Mouse (Mus musculus) kidney, adult 8-10 months (tissue): ENCODE data around the gene Rpp25.
A peak's percentile ranks its signal among the peaks of the same experiment; 100 is the strongest.

ENCODE experiments used
- DNase-seq, 2 experiments: peaks; one replicate each; pipeline ENCODE4 v3.0.0; 2022

The Rpp25 gene

GRCm38 (mm10) chr9:57503622-57504380, at the start of gene Rpp25:
TSS of gene Rpp25 (plus strand) at chr9:57504026.
- peak; percentile 60 to 75 for DNase-seq

- DNase-seq = no peak
Observed at GRCm38 (mm10) chr9:57459707-57460106, 44.1 kb upstream of the Rpp25 start.

GRCm38 (mm10) chr9:57462866-57463265, 41.0 kb upstream of the Rpp25 start:
- DNase-seq = no peak

GRCm38 (mm10) chr9:57466101-57466500, 37.7 kb upstream of the Rpp25 start:
- DNase-seq = no peak

- peak; percentile 34 to 46 for DNase-seq
Observed at GRCm38 (mm10) chr9:57467271-57467771, 36.5 kb upstream of the Rpp25 start.

- peak; percentile 90 to 92 for DNase-seq
Observed at GRCm38 (mm10) chr9:57467896-57468549, 35.8 kb upstream of the Rpp25 start, which contains the start of gene Scamp5. TSS of gene Scamp5 (minus strand) at chr9:57468060.

- no peak for DNase-seq
Observed at GRCm38 (mm10) chr9:57468914-57469313, 34.9 kb upstream of the Rpp25 start.

- DNase-seq = peak; percentile 80 to 84
Observed at GRCm38 (mm10) chr9:57485774-57486173, 18.1 kb upstream of the Rpp25 start.

- DNase-seq = no peak
Observed at GRCm38 (mm10) chr9:57487807-57488206, 16.0 kb upstream of the Rpp25 start.

- DNase-seq = no peak
Observed at GRCm38 (mm10) chr9:57493532-57493931, 10.3 kb upstream of the Rpp25 start.

GRCm38 (mm10) chr9:57494970-57495369, 8.9 kb upstream of the Rpp25 start:
- DNase-seq = no peak

- DNase-seq = peak; percentile 30 to 59
Observed at GRCm38 (mm10) chr9:57497236-57497635, 6.6 kb upstream of the Rpp25 start.

GRCm38 (mm10) chr9:57498536-57498935, 5.3 kb upstream of the Rpp25 start:
- DNase-seq = no peak

- no peak for DNase-seq
Observed at GRCm38 (mm10) chr9:57501452-57501851, 2.4 kb upstream of the Rpp25 start.

GRCm38 (mm10) chr9:57501861-57502260, 2.0 kb upstream of the Rpp25 start:
- DNase-seq = no peak

GRCm38 (mm10) chr9:57502911-57503621, 760 bp upstream of the Rpp25 start:
- no peak for DNase-seq

- peak; percentile 53 to 61 for DNase-seq
Observed at GRCm38 (mm10) chr9:57504381-57504700, 515 bp downstream of the Rpp25 start.

- no peak for DNase-seq
Observed at GRCm38 (mm10) chr9:57504891-57505290, 1.1 kb downstream of the Rpp25 start.

GRCm38 (mm10) chr9:57505700-57506099, 1.9 kb downstream of the Rpp25 start:
- DNase-seq = no peak

GRCm38 (mm10) chr9:57510577-57510976, 6.8 kb downstream of the Rpp25 start:
- no peak for DNase-seq

GRCm38 (mm10) chr9:57517113-57517512, 13.3 kb downstream of the Rpp25 start:
- peak in 1 of 2 experiments; percentile 66 for DNase-seq

GRCm38 (mm10) chr9:57520375-57521055, 16.7 kb downstream of the Rpp25 start:
- peak; percentile 23 to 58 for DNase-seq
